Mouse (Mus musculus): Measurements from ENCODE around the gene Taok3. TPM values are rescaled to one million over a fixed set of nuclear protein-coding genes. Genes with fewer than 3 reads are reported as not detected.
A peak's percentile ranks its signal among the peaks of the same experiment; 100 is the strongest.

The Taok3 gene
- polyA plus RNA-seq, 1 experiment from 2014 or later = 20.1 TPM

- WGBS = 79% methylated on average over 15 of the region's 16 CpGs
- H3K27me3 ChIP-seq (ENCODE audit: insufficient read depth, low read length) = 0 out of 2 replicates have a peak, but pooled peaks cover 3% of the 10 kb centered on the region
- no peaks in the 10 kb centered on the region for H3K9me3 ChIP-seq (ENCODE audit: low read length)
- no peak overlapping the region for H3K4me3 ChIP-seq (ENCODE audit: low read length)
- peaks cover 18% of the 10 kb centered on the region for H3K4me1 ChIP-seq (ENCODE audit: insufficient read depth, low read length)
- peak; percentile 50; the same call in 1 of the 2 replicates for ATAC-seq (ENCODE audit: low FRiP score, low TSS enrichment)
- no peaks in the 10 kb centered on the region for H3K36me3 ChIP-seq (ENCODE audit: insufficient read depth, low read length)
- H3K4me2 ChIP-seq (replicated peaks; ENCODE audit: low read depth, low read length) = no peak overlapping the region
- no peak overlapping the region for H3K9ac ChIP-seq (replicated peaks; ENCODE audit: low read length)
- no peak overlapping the region for H3K27ac ChIP-seq (ENCODE audit: low read length)
Observed at GRCm38 (mm10) chr5:117125482-117126346, 5.8 kb downstream of the Taok3 start.

- no peaks in the 10 kb centered on the region for H3K27me3 ChIP-seq (ENCODE audit: insufficient read depth, low read length)
- H3K4me3 ChIP-seq (ENCODE audit: low read length) = no peak overlapping the region
- WGBS = 74% methylated on average over 4 of the region's 4 CpGs
- H3K36me3 ChIP-seq (ENCODE audit: insufficient read depth, low read length) = no peaks in the 10 kb centered on the region
- peaks cover 7% of the 10 kb centered on the region; the same call in 1 of the 2 replicates for H3K4me1 ChIP-seq (ENCODE audit: insufficient read depth, low read length)
- no peak overlapping the region for H3K9ac ChIP-seq (replicated peaks; ENCODE audit: low read length)
- H3K4me2 ChIP-seq (replicated peaks; ENCODE audit: low read depth, low read length) = no peak overlapping the region
- no peak overlapping the region for H3K27ac ChIP-seq (ENCODE audit: low read length)
- H3K9me3 ChIP-seq (ENCODE audit: low read length) = no peaks in the 10 kb centered on the region
- no peak for ATAC-seq (ENCODE audit: low FRiP score, low TSS enrichment)
Observed at GRCm38 (mm10) chr5:117127051-117127450, 7.1 kb downstream of the Taok3 start.

GRCm38 (mm10) chr5:117130726-117131125 is 10.8 kb downstream of the Taok3 start:
- H3K9me3 ChIP-seq (ENCODE audit: low read length) = no peaks in the 10 kb centered on the region
- H3K27ac ChIP-seq (ENCODE audit: low read length) = no peak overlapping the region
- peaks cover 19% of the 10 kb centered on the region for H3K4me1 ChIP-seq (ENCODE audit: insufficient read depth, low read length)
- 91% methylated on average over 15 of the region's 15 CpGs for WGBS
- H3K9ac ChIP-seq (replicated peaks; ENCODE audit: low read length) = no peak overlapping the region
- no peak overlapping the region for H3K4me2 ChIP-seq (replicated peaks; ENCODE audit: low read depth, low read length)
- H3K36me3 ChIP-seq (ENCODE audit: insufficient read depth, low read length) = no peaks in the 10 kb centered on the region
- no peak for ATAC-seq (ENCODE audit: low FRiP score, low TSS enrichment)
- no peaks in the 10 kb centered on the region for H3K27me3 ChIP-seq (ENCODE audit: insufficient read depth, low read length)
- no peak overlapping the region for H3K4me3 ChIP-seq (ENCODE audit: low read length)

GRCm38 (mm10) chr5:117133446-117134065 is 13.6 kb downstream of the Taok3 start:
- no peak overlapping the region for H3K9ac ChIP-seq (replicated peaks; ENCODE audit: low read length)
- 85% methylated on average over 17 of the region's 17 CpGs for WGBS
- no peaks in the 10 kb centered on the region for H3K9me3 ChIP-seq (ENCODE audit: low read length)
- H3K27me3 ChIP-seq (ENCODE audit: insufficient read depth, low read length) = no peaks in the 10 kb centered on the region
- peaks cover 42% of the 10 kb centered on the region for H3K4me1 ChIP-seq (ENCODE audit: insufficient read depth, low read length)
- H3K4me3 ChIP-seq (ENCODE audit: low read length) = no peak overlapping the region
- H3K36me3 ChIP-seq (ENCODE audit: insufficient read depth, low read length) = no peaks in the 10 kb centered on the region
- ATAC-seq (ENCODE audit: low FRiP score, low TSS enrichment) = no peak
- no peak overlapping the region for H3K4me2 ChIP-seq (replicated peaks; ENCODE audit: low read depth, low read length)
- peak overlapping the region; percentile 13; the same call in 1 of the 2 replicates for H3K27ac ChIP-seq (ENCODE audit: low read length)

- peaks cover 45% of the 10 kb centered on the region for H3K4me1 ChIP-seq (ENCODE audit: insufficient read depth, low read length)
- H3K27me3 ChIP-seq (ENCODE audit: insufficient read depth, low read length) = no peaks in the 10 kb centered on the region
- no peak overlapping the region for H3K9ac ChIP-seq (replicated peaks; ENCODE audit: low read length)
- 64% methylated on average over 19 of the region's 19 CpGs for WGBS
- H3K36me3 ChIP-seq (ENCODE audit: insufficient read depth, low read length) = no peaks in the 10 kb centered on the region
- H3K9me3 ChIP-seq (ENCODE audit: low read length) = no peaks in the 10 kb centered on the region
- no peak overlapping the region for H3K4me2 ChIP-seq (replicated peaks; ENCODE audit: low read depth, low read length)
- peak overlapping the region; percentile 13; the same call in 1 of the 2 replicates for H3K27ac ChIP-seq (ENCODE audit: low read length)
- H3K4me3 ChIP-seq (ENCODE audit: low read length) = no peak overlapping the region
- ATAC-seq (ENCODE audit: low FRiP score, low TSS enrichment) = no peak
Observed at GRCm38 (mm10) chr5:117134066-117134888, 14.3 kb downstream of the Taok3 start.

- no peaks in the 10 kb centered on the region for H3K9me3 ChIP-seq (ENCODE audit: low read length)
- H3K4me3 ChIP-seq (ENCODE audit: low read length) = no peak overlapping the region
- WGBS = 23% methylated on average over 3 of the region's 3 CpGs
- peak overlapping the region; percentile 66 for H3K27ac ChIP-seq (ENCODE audit: low read length)
- 0 out of 2 replicates have a peak, but pooled peaks have one; percentile 17 for ATAC-seq (ENCODE audit: low FRiP score, low TSS enrichment)
- peaks cover 45% of the 10 kb centered on the region for H3K4me1 ChIP-seq (ENCODE audit: insufficient read depth, low read length)
- H3K4me2 ChIP-seq (replicated peaks; ENCODE audit: low read depth, low read length) = peak overlapping the region; percentile 31
- H3K36me3 ChIP-seq (ENCODE audit: insufficient read depth, low read length) = no peaks in the 10 kb centered on the region
- H3K27me3 ChIP-seq (ENCODE audit: insufficient read depth, low read length) = no peaks in the 10 kb centered on the region
- peak overlapping the region; percentile 5; the same call in 1 of the 2 replicates for H3K9ac ChIP-seq (replicated peaks; ENCODE audit: low read length)
Observed at GRCm38 (mm10) chr5:117134889-117135456, 15.0 kb downstream of the Taok3 start.

- 5% methylated on average over 9 of the region's 9 CpGs for WGBS
- peaks cover 45% of the 10 kb centered on the region for H3K4me1 ChIP-seq (ENCODE audit: insufficient read depth, low read length)
- H3K27ac ChIP-seq (ENCODE audit: low read length) = peak overlapping the region; percentile 66
- H3K9me3 ChIP-seq (ENCODE audit: low read length) = no peaks in the 10 kb centered on the region
- H3K4me2 ChIP-seq (replicated peaks; ENCODE audit: low read depth, low read length) = peak overlapping the region; percentile 31
- H3K27me3 ChIP-seq (ENCODE audit: insufficient read depth, low read length) = no peaks in the 10 kb centered on the region
- ATAC-seq (ENCODE audit: low FRiP score, low TSS enrichment) = peak; percentile 83
- H3K36me3 ChIP-seq (ENCODE audit: insufficient read depth, low read length) = no peaks in the 10 kb centered on the region
- peak overlapping the region; percentile 5; the same call in 1 of the 2 replicates for H3K9ac ChIP-seq (replicated peaks; ENCODE audit: low read length)
- H3K4me3 ChIP-seq (ENCODE audit: low read length) = peak overlapping the region; percentile 13
Observed at GRCm38 (mm10) chr5:117135869-117136268, 15.9 kb downstream of the Taok3 start.

- Histone ChIP-seq H3K9ac (replicated peaks; ENCODE audit: low read length) (no peak overlapping the region), H3K36me3 (ENCODE audit: insufficient read depth, low read length) (no peaks in the 10 kb centered on the region), H3K9me3 (ENCODE audit: low read length) (no peaks in the 10 kb centered on the region), H3K4me1 (ENCODE audit: insufficient read depth, low read length) (peaks cover 45% of the 10 kb centered on the region), H3K27me3 (ENCODE audit: insufficient read depth, low read length) (no peaks in the 10 kb centered on the region), H3K27ac (ENCODE audit: low read length) (no peak overlapping the region), H3K4me2 (replicated peaks; ENCODE audit: low read depth, low read length) (no peak overlapping the region), H3K4me3 (ENCODE audit: low read length) (no peak overlapping the region)
- no peak for ATAC-seq (ENCODE audit: low FRiP score, low TSS enrichment)
- 79% methylated on average over 5 of the region's 5 CpGs for WGBS
Observed at GRCm38 (mm10) chr5:117136570-117136969, 16.6 kb downstream of the Taok3 start.

GRCm38 (mm10) chr5:117137011-117137410 is 17.1 kb downstream of the Taok3 start:
- Histone ChIP-seq H3K36me3 (ENCODE audit: insufficient read depth, low read length) (no peaks in the 10 kb centered on the region), H3K4me3 (ENCODE audit: low read length) (no peak overlapping the region), H3K27ac (ENCODE audit: low read length) (peak overlapping the region; percentile 34; the same call in 1 of the 2 replicates), H3K4me2 (replicated peaks; ENCODE audit: low read depth, low read length) (peak overlapping the region; percentile 36), H3K4me1 (ENCODE audit: insufficient read depth, low read length) (peaks cover 45% of the 10 kb centered on the region), H3K9ac (replicated peaks; ENCODE audit: low read length) (no peak overlapping the region), H3K27me3 (ENCODE audit: insufficient read depth, low read length) (no peaks in the 10 kb centered on the region), H3K9me3 (ENCODE audit: low read length) (no peaks in the 10 kb centered on the region)
- WGBS = 48% methylated on average over 10 of the region's 10 CpGs
- no peak for ATAC-seq (ENCODE audit: low FRiP score, low TSS enrichment)

All from kidney, embryonic 16.5 days (tissue).